Mouse (Mus musculus): ENCODE data around the gene Mtmr6. TPM values are rescaled to one million over a fixed set of nuclear protein-coding genes. Genes with fewer than 3 reads are reported as not detected.

Mtmr6 gene
- 100 to 1,000 TPM; 109 to 112 TPM for total RNA-seq (2021)
- long read RNA-seq, transcript Mtmr6-201 (14 exons, 3,813 nt), result major isoform, 202 of 236 reads
- long read RNA-seq, partial matches to known transcripts, result 8 of 236 reads
- long read RNA-seq, other reads (novel, unspliced or antisense), result 26 of 236 reads

- DNase-seq (ENCODE audit: low spot score in 2 of 2), result peak; percentile 94 to 98
These were observed at the start of gene Mtmr6 for GRCm38 (mm10) chr14:60264990-60265876. Mtmr6 (plus strand) TSS chr14:60265228.

GRCm38 (mm10) chr14:60216125-60216524, 48.9 kb upstream of the Mtmr6 start:
- no peak for DNase-seq (ENCODE audit: low spot score in 2 of 2)

- DNase-seq (ENCODE audit: low spot score in 2 of 2), result no peak
These were observed 47.4 kb upstream of the Mtmr6 start for GRCm38 (mm10) chr14:60217616-60218015.

- DNase-seq (ENCODE audit: low spot score in 2 of 2), result peak; percentile 76 to 86
These were observed 45.1 kb upstream of the Mtmr6 start for GRCm38 (mm10) chr14:60219886-60220285.

GRCm38 (mm10) chr14:60238551-60238950, 26.5 kb upstream of the Mtmr6 start:
- DNase-seq (ENCODE audit: low spot score in 2 of 2), result no peak

GRCm38 (mm10) chr14:60250366-60250765, 14.7 kb upstream of the Mtmr6 start:
- DNase-seq (ENCODE audit: low spot score in 2 of 2), result no peak

GRCm38 (mm10) chr14:60250879-60251278, 14.1 kb upstream of the Mtmr6 start:
- no peak for DNase-seq (ENCODE audit: low spot score in 2 of 2)

GRCm38 (mm10) chr14:60251281-60252003, 13.6 kb upstream of the Mtmr6 start, which contains the start of the genes Nupl1 and Gm49336:
Nupl1 (minus strand) TSS chr14:60251431.
Gm49336 (minus strand) TSS chr14:60251507.
- peak; percentile 98 to 99 for DNase-seq (ENCODE audit: low spot score in 2 of 2)

GRCm38 (mm10) chr14:60252004-60253000, 12.7 kb upstream of the Mtmr6 start:
- DNase-seq (ENCODE audit: low spot score in 2 of 2), result peak in 1 of 2 experiments; percentile 59

- no peak for DNase-seq (ENCODE audit: low spot score in 2 of 2)
These were observed 11.6 kb upstream of the Mtmr6 start for GRCm38 (mm10) chr14:60253466-60253865.

GRCm38 (mm10) chr14:60254774-60255173, 10.3 kb upstream of the Mtmr6 start:
- no peak for DNase-seq (ENCODE audit: low spot score in 2 of 2)

GRCm38 (mm10) chr14:60256356-60256755, 8.7 kb upstream of the Mtmr6 start:
- DNase-seq (ENCODE audit: low spot score in 2 of 2), result no peak

- no peak for DNase-seq (ENCODE audit: low spot score in 2 of 2)
These were observed 7.9 kb upstream of the Mtmr6 start for GRCm38 (mm10) chr14:60257101-60257500.

GRCm38 (mm10) chr14:60257851-60258250, 7.2 kb upstream of the Mtmr6 start:
- no peak for DNase-seq (ENCODE audit: low spot score in 2 of 2)

GRCm38 (mm10) chr14:60262316-60262715, 2.7 kb upstream of the Mtmr6 start:
- DNase-seq (ENCODE audit: low spot score in 2 of 2), result no peak

GRCm38 (mm10) chr14:60269333-60269732, 4.3 kb downstream of the Mtmr6 start:
- DNase-seq (ENCODE audit: low spot score in 2 of 2), result no peak

- DNase-seq (ENCODE audit: low spot score in 2 of 2), result no peak
These were observed 8.3 kb downstream of the Mtmr6 start for GRCm38 (mm10) chr14:60273346-60273745.

- DNase-seq (ENCODE audit: low spot score in 2 of 2), result no peak
These were observed 10.6 kb downstream of the Mtmr6 start for GRCm38 (mm10) chr14:60275301-60276276.

- DNase-seq (ENCODE audit: low spot score in 2 of 2), result no peak
These were observed 21.3 kb downstream of the Mtmr6 start for GRCm38 (mm10) chr14:60286194-60286863.
